Mouse (Mus musculus) ES-Bruce4 (cell line): ENCODE results near the gene Ldhd.
A peak's percentile ranks its signal among the peaks of the same experiment; 100 is the strongest.

ENCODE experiments used
- CTCF ChIP-seq: IDR thresholded peaks from one replicate; pipeline ENCODE4 v1.8.1; 2011; ENCODE audit warnings: low read depth, low read length
- EP300 ChIP-seq: IDR thresholded peaks from 2 replicates; pipeline ENCODE4 v1.6.1; 2011; ENCODE audit warnings: low read depth, low read length; ENCODE audit not compliant: insufficient read depth
- POLR2A ChIP-seq: IDR thresholded peaks from one replicate; pipeline ENCODE4 v1.8.1; 2011; ENCODE audit warnings: low read length; ENCODE audit not compliant: insufficient read depth

DNA sequence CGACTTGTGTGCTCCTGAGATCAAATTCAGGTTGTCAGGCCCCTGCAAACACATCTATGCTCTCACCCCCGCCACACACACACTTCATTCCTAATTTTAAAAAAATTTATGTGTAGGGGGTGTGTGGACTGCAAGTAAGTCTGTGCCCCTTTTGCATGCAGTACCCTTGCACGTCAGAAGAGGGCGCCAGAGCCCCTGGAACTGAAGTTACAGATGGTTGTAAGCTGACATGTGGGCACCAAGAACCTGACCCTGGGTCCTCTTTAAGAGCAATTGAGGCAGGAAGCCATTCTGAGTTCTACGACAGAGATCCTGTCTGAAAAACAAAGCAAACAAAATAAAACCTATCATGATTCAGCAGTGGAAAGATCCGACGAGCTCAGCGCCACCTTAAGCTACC, 46.1 kb upstream of the Ldhd start:
- TF ChIP-seq CTCF (peak; percentile 85), POLR2A (no peak), EP300 (no peak)
